Mouse (Mus musculus): ENCODE results near the gene Arpc3. TPM values are rescaled to one million over a fixed set of nuclear protein-coding genes. Genes with fewer than 3 reads are reported as not detected.

Arpc3 gene
- polyA plus RNA-seq, 1 experiment from 2014 or later: 139 TPM

- Histone ChIP-seq H3K27ac (replicated peaks) (peak overlapping the region; percentile 97), H3K36me3 (no peaks in the 10 kb centered on the region), H3K4me2 (peak overlapping the region; percentile 81), H3K9ac (peak overlapping the region; percentile 84), H3K4me3 (peak overlapping the region; percentile 93), H3K4me1 (replicated peaks) (peaks cover 15% of the 10 kb centered on the region), H3K27me3 (no peaks in the 10 kb centered on the region), H3K9me3 (no peaks in the 10 kb centered on the region)
- ATAC-seq (ENCODE audit: low FRiP score, low read depth): peak; percentile 94
- under 1% methylated on average over 73 of the region's 73 CpGs for WGBS
Measured at GRCm38 (mm10) chr5:122422071-122422964, 30.6 kb downstream of the Arpc3 start.

GRCm38 (mm10) chr5:122423083-122423482 is 31.4 kb downstream of the Arpc3 start:
- H3K27me3 ChIP-seq: no peaks in the 10 kb centered on the region
- peak overlapping the region; percentile 81 for H3K4me2 ChIP-seq
- H3K36me3 ChIP-seq: peaks cover 3% of the 10 kb centered on the region
- 35% methylated on average over 15 of the region's 15 CpGs for WGBS
- peak overlapping the region; percentile 93 for H3K4me3 ChIP-seq
- peaks cover 15% of the 10 kb centered on the region for H3K4me1 ChIP-seq (replicated peaks)
- H3K9me3 ChIP-seq: no peaks in the 10 kb centered on the region
- H3K27ac ChIP-seq (replicated peaks): peak overlapping the region; percentile 97; the same call in 1 of the 2 replicates
- H3K9ac ChIP-seq: peak overlapping the region; percentile 84
- no peak for ATAC-seq (ENCODE audit: low FRiP score, low read depth)

- Histone ChIP-seq H3K4me2 (no peak overlapping the region), H3K9ac (no peak overlapping the region), H3K36me3 (peaks cover 27% of the 10 kb centered on the region), H3K9me3 (no peaks in the 10 kb centered on the region), H3K27ac (replicated peaks) (no peak overlapping the region), H3K4me3 (no peak overlapping the region), H3K27me3 (no peaks in the 10 kb centered on the region), H3K4me1 (replicated peaks) (peaks cover 15% of the 10 kb centered on the region)
- ATAC-seq (ENCODE audit: low FRiP score, low read depth): no peak
- WGBS: 89% methylated on average over 2 of the region's 2 CpGs
Measured at GRCm38 (mm10) chr5:122425550-122425949, 33.9 kb downstream of the Arpc3 start.

GRCm38 (mm10) chr5:122430036-122430775 is 38.5 kb downstream of the Arpc3 start:
- H3K27me3 ChIP-seq: no peaks in the 10 kb centered on the region
- no peak overlapping the region for H3K4me3 ChIP-seq
- no peak overlapping the region for H3K27ac ChIP-seq (replicated peaks)
- H3K36me3 ChIP-seq: peaks cover 69% of the 10 kb centered on the region
- H3K9me3 ChIP-seq: no peaks in the 10 kb centered on the region
- no peak overlapping the region for H3K9ac ChIP-seq
- ATAC-seq (ENCODE audit: low FRiP score, low read depth): no peak
- 96% methylated on average over 4 of the region's 4 CpGs for WGBS
- H3K4me1 ChIP-seq (replicated peaks): no peaks in the 10 kb centered on the region
- H3K4me2 ChIP-seq: no peak overlapping the region

GRCm38 (mm10) chr5:122431221-122431620 is 39.5 kb downstream of the Arpc3 start:
- Histone ChIP-seq H3K27ac (replicated peaks) (no peak overlapping the region), H3K4me1 (replicated peaks) (no peaks in the 10 kb centered on the region), H3K4me2 (no peak overlapping the region), H3K36me3 (peaks cover 77% of the 10 kb centered on the region), H3K9me3 (no peaks in the 10 kb centered on the region), H3K4me3 (no peak overlapping the region), H3K9ac (no peak overlapping the region), H3K27me3 (no peaks in the 10 kb centered on the region)
- 96% methylated on average over 8 of the region's 8 CpGs for WGBS
- no peak for ATAC-seq (ENCODE audit: low FRiP score, low read depth)

- no peak for ATAC-seq (ENCODE audit: low FRiP score, low read depth)
- Histone ChIP-seq H3K27ac (replicated peaks) (no peak overlapping the region), H3K36me3 (peaks cover 93% of the 10 kb centered on the region), H3K4me2 (no peak overlapping the region), H3K9me3 (no peaks in the 10 kb centered on the region), H3K4me3 (no peak overlapping the region), H3K4me1 (replicated peaks) (no peaks in the 10 kb centered on the region), H3K9ac (no peak overlapping the region), H3K27me3 (no peaks in the 10 kb centered on the region)
- WGBS: 78% methylated on average over 4 of the region's 4 CpGs
Measured at GRCm38 (mm10) chr5:122434541-122434940, 42.9 kb downstream of the Arpc3 start.

- Histone ChIP-seq H3K4me2 (no peak overlapping the region), H3K4me1 (replicated peaks) (no peaks in the 10 kb centered on the region), H3K27me3 (no peaks in the 10 kb centered on the region), H3K27ac (replicated peaks) (no peak overlapping the region), H3K36me3 (peaks cover 97% of the 10 kb centered on the region), H3K4me3 (no peak overlapping the region), H3K9ac (no peak overlapping the region), H3K9me3 (no peaks in the 10 kb centered on the region)
- ATAC-seq (ENCODE audit: low FRiP score, low read depth): no peak
- WGBS: 90% methylated on average over 19 of the region's 19 CpGs
Measured at GRCm38 (mm10) chr5:122439400-122440094, 47.9 kb downstream of the Arpc3 start.

- no peak for ATAC-seq (ENCODE audit: low FRiP score, low read depth)
- no peaks in the 10 kb centered on the region for H3K4me1 ChIP-seq (replicated peaks)
- no peak overlapping the region for H3K27ac ChIP-seq (replicated peaks)
- no peaks in the 10 kb centered on the region for H3K27me3 ChIP-seq
- peaks cover 95% of the 10 kb centered on the region for H3K36me3 ChIP-seq
- no peak overlapping the region for H3K4me2 ChIP-seq
- 94% methylated on average over 12 of the region's 12 CpGs for WGBS
- H3K4me3 ChIP-seq: no peak overlapping the region
- no peak overlapping the region for H3K9ac ChIP-seq
- no peaks in the 10 kb centered on the region for H3K9me3 ChIP-seq
Measured at GRCm38 (mm10) chr5:122440095-122440630, 48.5 kb downstream of the Arpc3 start.

- Histone ChIP-seq H3K9me3 (no peaks in the 10 kb centered on the region), H3K4me1 (replicated peaks) (no peaks in the 10 kb centered on the region), H3K27ac (replicated peaks) (no peak overlapping the region), H3K9ac (no peak overlapping the region), H3K36me3 (peaks cover 59% of the 10 kb centered on the region), H3K27me3 (no peaks in the 10 kb centered on the region), H3K4me2 (no peak overlapping the region), H3K4me3 (no peak overlapping the region)
- WGBS: 95% methylated on average over 10 of the region's 10 CpGs
- no peak for ATAC-seq (ENCODE audit: low FRiP score, low read depth)
Measured at GRCm38 (mm10) chr5:122444492-122444891, 52.8 kb downstream of the Arpc3 start.

GRCm38 (mm10) chr5:122445051-122445610 is 53.5 kb downstream of the Arpc3 start:
- Histone ChIP-seq H3K27ac (replicated peaks) (no peak overlapping the region), H3K9ac (no peak overlapping the region), H3K4me3 (no peak overlapping the region), H3K36me3 (peaks cover 53% of the 10 kb centered on the region), H3K9me3 (no peaks in the 10 kb centered on the region), H3K4me1 (replicated peaks) (no peaks in the 10 kb centered on the region), H3K27me3 (no peaks in the 10 kb centered on the region), H3K4me2 (no peak overlapping the region)
- no peak for ATAC-seq (ENCODE audit: low FRiP score, low read depth)
- 91% methylated on average over 11 of the region's 11 CpGs for WGBS

GRCm38 (mm10) chr5:122447857-122448256 is 56.2 kb downstream of the Arpc3 start:
- Histone ChIP-seq H3K4me2 (no peak overlapping the region), H3K9ac (no peak overlapping the region), H3K4me3 (no peak overlapping the region), H3K36me3 (peaks cover 33% of the 10 kb centered on the region), H3K27ac (replicated peaks) (no peak overlapping the region), H3K9me3 (no peaks in the 10 kb centered on the region), H3K4me1 (replicated peaks) (no peaks in the 10 kb centered on the region), H3K27me3 (no peaks in the 10 kb centered on the region)
- no peak for ATAC-seq (ENCODE audit: low FRiP score, low read depth)
- WGBS: 87% methylated on average over 8 of the region's 8 CpGs
